Mouse (Mus musculus) cerebellum, adult 2 months (tissue): ENCODE data around the gene Tox2. TPM values are rescaled to one million over a fixed set of nuclear protein-coding genes. Genes with fewer than 3 reads are reported as not detected.

Experiments used
- DNase-seq, 2 experiments: peaks; one replicate each; pipeline ENCODE4 v3.0.0; 2021
- H3K27ac ChIP-seq: fragments of 200-500 bp; 2 replicates; pipeline ENCODE4 v1.5.1; 2012; ENCODE audit warnings: low read length, control low read depth, inconsistent platforms; ENCODE audit not compliant: insufficient read depth
- H3K27me3 ChIP-seq: fragments of 200-500 bp; 2 replicates; pipeline ENCODE4 v1.6.1; 2012; ENCODE audit warnings: inconsistent platforms, mild to moderate bottlenecking, low read length, moderate library complexity; ENCODE audit not compliant: control insufficient read depth, insufficient read depth
- H3K4me1 ChIP-seq: fragments of 200-500 bp; 2 replicates; pipeline ENCODE4 v1.6.1; 2011; ENCODE audit warnings: low read length; ENCODE audit not compliant: control insufficient read depth, insufficient read depth
- H3K4me3 ChIP-seq: fragments of 200-500 bp; replicated peaks from 2 replicates; pipeline ENCODE3; 2011; ENCODE audit warnings: mild to moderate bottlenecking, low read depth, low read length, control low read depth; ENCODE audit not compliant: insufficient read depth
- CTCF ChIP-seq: fragments of 200-500 bp; IDR thresholded peaks from 2 replicates; pipeline ENCODE4 v1.5.1; 2011; ENCODE audit warnings: low read depth, mild to moderate bottlenecking, control low read depth, low read length, moderate library complexity, borderline replicate concordance; ENCODE audit not compliant: insufficient read depth
- POLR2A ChIP-seq: fragments of 200-500 bp; IDR thresholded peaks from 2 replicates; pipeline ENCODE4 v1.6.1; 2011; ENCODE audit warnings: low read length, control low read depth, borderline replicate concordance; ENCODE audit not compliant: insufficient read depth
- WGBS: fragments of 180-500 bp; shearing (Covaris S2); methylation state at CpG from one replicate; pipeline ENCODE4 v1.1.7; 2018; 5-methylcytosine and 5-hydroxymethylcytosine counted together
- polyA plus RNA-seq: library from polyadenylated mRNA; depleted of rRNA; stranded (reverse); fragments of >200 nt; gene quantifications from 2 replicates; pipeline ENCODE4 v1.2.3, GENCODE M21; 2012

Gene Tox2
- polyA plus RNA-seq, 1 experiment, result 27.3 TPM

DNA sequence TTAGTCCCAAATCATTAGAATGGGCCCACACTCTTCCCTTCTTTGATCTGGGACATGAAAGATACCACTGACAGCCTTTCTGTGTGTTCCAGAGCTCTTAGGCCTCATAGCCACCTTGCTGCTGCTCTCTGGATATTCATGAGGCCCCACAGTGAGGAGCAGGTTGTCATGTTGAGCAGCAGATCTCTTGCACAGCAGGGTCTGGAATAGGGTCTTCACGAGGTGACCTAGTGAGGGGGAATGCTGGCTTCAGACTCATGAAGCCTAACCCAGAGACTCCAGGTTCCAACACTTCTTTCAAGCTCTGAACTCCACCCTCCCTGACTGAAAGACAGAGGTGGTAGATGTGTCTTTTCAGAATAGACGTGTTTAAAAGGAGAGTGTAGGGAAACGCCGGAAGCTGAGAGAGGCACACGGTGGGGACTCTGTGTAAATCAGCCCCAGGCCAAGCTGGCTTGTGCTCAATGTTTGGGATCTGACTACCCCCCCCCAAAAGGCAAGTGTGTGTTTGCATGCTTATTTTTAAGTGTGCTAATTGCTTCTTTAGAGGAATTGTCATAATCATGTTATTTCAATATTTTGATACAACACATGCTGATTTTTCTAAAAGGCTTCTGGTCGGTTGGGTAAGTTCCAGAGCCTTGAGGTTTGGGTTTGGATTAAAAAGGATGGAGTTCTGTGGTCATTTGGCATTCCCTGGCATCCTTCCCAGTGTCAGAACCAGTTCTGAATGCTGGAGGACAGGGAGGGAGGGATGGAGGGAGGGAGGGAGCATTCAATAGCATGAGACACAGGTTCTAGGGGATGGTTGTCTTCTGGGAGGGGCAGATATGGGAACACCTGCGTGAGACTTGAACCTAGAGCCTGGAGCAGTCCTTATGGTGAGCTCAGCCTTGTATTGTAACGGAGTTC, 68.9 kb downstream of the Tox2 start:
- H3K27ac ChIP-seq, result no peak overlapping the region
- no peak for TF ChIP-seq POLR2A
- peak in 1 of 2 experiments; percentile 29 for DNase-seq
- no peaks in the 10 kb centered on the region for H3K27me3 ChIP-seq
- H3K4me3 ChIP-seq, result no peak overlapping the region
- H3K4me1 ChIP-seq, result peaks cover 7% of the 10 kb centered on the region
- 34% methylated on average over 8 of the region's 8 CpGs for WGBS

DNA sequence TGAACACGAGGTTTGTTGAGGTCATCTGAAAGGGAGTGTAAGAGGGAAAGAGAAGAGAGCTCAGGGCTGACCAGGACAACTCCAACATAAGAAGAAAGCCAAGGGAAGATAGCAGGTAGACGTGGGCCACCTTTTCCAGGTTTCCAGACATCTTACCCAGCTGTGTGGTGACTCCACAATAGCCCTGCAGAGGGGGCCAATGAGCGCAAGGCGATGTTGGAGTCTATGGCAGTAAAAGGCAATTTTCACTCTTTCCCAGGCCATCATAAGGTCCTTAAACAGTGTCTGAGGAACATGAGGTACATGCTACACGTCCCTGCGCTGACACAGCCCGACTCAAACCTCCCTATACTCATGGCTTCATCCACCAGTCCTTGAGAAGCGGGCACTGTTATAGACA, 70.9 kb downstream of the Tox2 start:
- no peak for DNase-seq
- no peaks in the 10 kb centered on the region for H3K27me3 ChIP-seq
- 89% methylated on average over 8 of the region's 8 CpGs for WGBS
- no peak overlapping the region for H3K27ac ChIP-seq
- peaks cover 7% of the 10 kb centered on the region for H3K4me1 ChIP-seq
- H3K4me3 ChIP-seq, result no peak overlapping the region
- TF ChIP-seq CTCF (no peak), POLR2A (no peak)

DNA sequence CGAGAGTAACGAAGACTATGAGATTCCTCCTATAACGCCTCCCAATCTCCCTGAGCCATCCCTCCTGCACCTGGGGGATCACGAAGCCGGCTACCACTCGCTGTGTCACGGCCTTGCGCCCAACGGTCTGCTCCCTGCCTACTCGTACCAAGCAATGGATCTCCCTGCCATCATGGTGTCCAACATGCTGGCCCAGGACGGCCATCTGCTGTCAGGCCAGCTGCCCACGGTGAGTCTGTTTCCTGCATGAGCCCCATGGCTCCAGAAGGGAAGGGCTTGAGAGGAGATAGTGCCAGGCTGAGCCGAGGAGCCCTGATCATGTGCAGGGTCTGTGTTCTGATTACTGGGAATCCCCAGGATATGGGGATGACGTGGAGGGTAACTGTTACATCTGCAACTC, 73.1 kb downstream of the Tox2 start:
- Histone ChIP-seq H3K27ac (no peak overlapping the region), H3K4me3 (no peak overlapping the region), H3K27me3 (no peaks in the 10 kb centered on the region; the same call in 1 of the 2 replicates), H3K4me1 (peaks cover 7% of the 10 kb centered on the region)
- no peak for TF ChIP-seq POLR2A
- no peak for TF ChIP-seq CTCF
- 33% methylated on average over 14 of the region's 14 CpGs for WGBS
- peak in 1 of 2 experiments; percentile 23 for DNase-seq

DNA sequence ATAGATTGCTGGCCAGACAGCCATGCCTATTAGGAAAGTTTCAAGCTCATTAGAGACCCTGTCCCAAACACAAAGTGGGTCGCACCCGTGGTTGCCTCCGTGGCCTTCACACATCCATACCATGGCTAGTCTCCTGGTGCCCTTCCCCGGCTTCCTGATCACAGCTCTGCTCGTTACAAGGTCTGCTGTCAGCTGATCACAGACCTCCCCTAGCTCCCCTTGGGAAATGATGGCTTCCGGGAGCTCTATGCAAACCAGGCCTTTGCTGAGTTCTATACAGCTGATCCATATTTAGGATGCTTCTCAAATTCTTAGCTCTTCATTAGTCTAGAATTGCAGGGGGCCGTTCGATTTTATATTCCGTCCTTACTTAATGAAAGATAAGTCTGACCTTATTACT, 75.1 kb downstream of the Tox2 start:
- no peak overlapping the region for H3K4me3 ChIP-seq
- no peak overlapping the region for H3K27ac ChIP-seq
- no peaks in the 10 kb centered on the region; the same call in 1 of the 2 replicates for H3K27me3 ChIP-seq
- TF ChIP-seq POLR2A (no peak), CTCF (no peak)
- no peak for DNase-seq
- H3K4me1 ChIP-seq, result peaks cover 4% of the 10 kb centered on the region; the same call in 1 of the 2 replicates
- 82% methylated on average over 9 of the region's 9 CpGs for WGBS

DNA sequence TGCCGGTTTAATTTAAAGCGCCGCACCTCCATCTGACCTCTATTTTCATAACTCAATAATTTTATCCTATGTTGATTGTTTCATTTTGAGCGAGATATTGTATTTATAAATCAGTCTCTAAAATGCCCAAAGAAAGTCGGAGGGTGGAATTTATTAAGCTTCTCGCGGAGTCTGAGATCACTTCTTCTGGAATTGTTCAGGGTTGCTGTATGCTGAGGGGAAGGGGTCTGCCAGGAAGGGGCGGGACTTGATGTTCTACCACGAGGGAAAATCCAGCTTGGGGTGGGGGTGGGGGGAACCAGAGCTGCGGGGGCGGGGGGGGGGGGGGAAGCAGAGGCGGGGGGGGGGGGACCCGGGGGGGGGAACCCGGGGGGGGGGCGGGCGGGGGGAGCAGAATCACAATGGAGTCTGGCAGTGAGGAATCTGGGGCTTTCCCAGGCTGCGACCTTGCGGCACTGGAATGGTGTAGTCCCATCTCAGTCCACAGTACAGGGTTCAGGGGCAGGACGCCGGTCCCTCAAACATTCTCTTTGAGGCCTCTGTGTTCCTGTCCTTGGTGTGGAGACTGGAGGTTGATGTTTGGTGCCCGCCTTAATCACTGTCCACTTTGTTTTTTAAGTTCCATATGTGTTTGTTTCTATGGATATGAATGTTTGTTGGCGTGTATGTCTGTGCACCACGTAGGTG, 77.9 kb downstream of the Tox2 start:
- 68% methylated on average over 16 of the region's 23 CpGs for WGBS
- peaks cover 4% of the 10 kb centered on the region; the same call in 1 of the 2 replicates for H3K4me1 ChIP-seq
- TF ChIP-seq POLR2A, result no peak
- TF ChIP-seq CTCF, result no peak
- H3K4me3 ChIP-seq, result no peak overlapping the region
- no peak for DNase-seq
- no peak overlapping the region for H3K27ac ChIP-seq
- H3K27me3 ChIP-seq, result no peaks in the 10 kb centered on the region; the same call in 1 of the 2 replicates

DNA sequence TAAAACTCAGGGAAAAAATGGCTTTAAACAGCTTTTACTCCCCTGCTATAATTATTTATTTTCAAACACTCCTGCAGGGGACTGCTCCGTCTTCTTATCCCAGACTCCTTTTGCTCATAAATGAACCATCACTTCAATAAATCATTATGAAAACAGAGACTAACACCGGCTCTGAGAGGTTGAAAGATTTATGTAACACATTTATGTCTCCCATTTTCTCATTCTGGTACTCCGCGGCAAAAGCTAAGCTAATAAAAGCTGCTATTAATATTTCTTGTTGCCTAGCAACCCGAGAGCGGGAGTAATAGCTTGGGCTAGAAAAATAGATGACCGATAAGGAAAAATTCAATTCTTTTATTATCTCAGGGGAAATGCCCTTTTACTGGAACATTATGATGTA, 81.9 kb downstream of the Tox2 start:
- DNase-seq, result no peak
- 70% methylated on average over 7 of the region's 7 CpGs for WGBS
- Histone ChIP-seq H3K4me3 (no peak overlapping the region), H3K4me1 (no peaks in the 10 kb centered on the region), H3K27ac (no peak overlapping the region), H3K27me3 (no peaks in the 10 kb centered on the region; the same call in 1 of the 2 replicates)
- no peak for TF ChIP-seq CTCF
- no peak for TF ChIP-seq POLR2A

DNA sequence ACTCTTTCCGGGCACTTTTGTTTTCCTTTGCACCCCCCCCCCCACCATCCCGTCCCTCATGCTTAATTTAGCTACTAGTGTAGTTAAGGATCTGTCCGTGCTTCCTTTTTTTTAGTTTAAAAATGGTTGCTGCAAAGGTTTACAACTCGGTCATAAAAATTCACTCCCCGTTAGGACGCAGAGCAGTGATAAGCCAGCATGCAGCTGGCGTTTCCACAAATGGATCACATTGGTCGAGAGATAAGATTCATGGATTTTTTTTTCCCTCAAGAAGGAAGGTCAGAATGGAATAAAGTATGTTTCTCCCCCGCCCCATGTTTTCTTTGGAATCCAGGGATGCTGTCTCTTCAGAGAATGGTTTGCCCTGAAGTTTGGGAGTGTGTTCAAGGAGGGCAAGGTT, 82.4 kb downstream of the Tox2 start:
- no peak for TF ChIP-seq CTCF
- TF ChIP-seq POLR2A, result no peak
- Histone ChIP-seq H3K4me1 (no peaks in the 10 kb centered on the region), H3K4me3 (no peak overlapping the region), H3K27ac (no peak overlapping the region), H3K27me3 (no peaks in the 10 kb centered on the region; the same call in 1 of the 2 replicates)
- DNase-seq, result no peak
- WGBS, result 76% methylated on average over 9 of the region's 9 CpGs

DNA sequence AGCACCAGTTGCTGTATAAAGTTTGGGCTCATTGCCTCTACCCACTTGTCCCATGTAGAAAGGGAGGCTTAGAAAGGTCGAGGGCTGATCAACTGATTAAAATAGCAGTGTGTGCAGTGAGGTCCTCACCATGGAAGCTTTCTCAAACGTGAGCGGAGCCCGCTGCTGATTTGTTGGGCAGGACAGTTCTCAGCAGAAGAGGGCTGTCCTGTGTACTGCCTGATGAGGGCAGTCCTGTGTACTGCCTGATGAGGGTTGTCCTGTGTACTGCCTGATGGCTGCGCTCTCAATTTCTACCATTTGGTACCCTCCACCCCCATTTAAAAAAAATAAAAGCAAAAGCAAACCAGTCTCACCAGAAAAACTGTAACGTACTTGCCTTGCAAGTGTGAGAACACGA, 82.8 kb downstream of the Tox2 start:
- TF ChIP-seq POLR2A (no peak), CTCF (no peak)
- H3K27me3 ChIP-seq, result no peaks in the 10 kb centered on the region; the same call in 1 of the 2 replicates
- H3K4me1 ChIP-seq, result no peaks in the 10 kb centered on the region
- 61% methylated on average over 7 of the region's 7 CpGs for whole genome bisulfite sequencing
- H3K27ac ChIP-seq, result no peak overlapping the region
- DNase-seq, result no peak
- no peak overlapping the region for H3K4me3 ChIP-seq
